Mouse (Mus musculus) kidney, adult 2 months (tissue): ENCODE measurements at regions not wholly inside any gene's neighbourhood (a gene's known extent, or its start where the extent isn't known, plus 50 kb on each side); places are given as distances from the start of the nearest gene placed in this dataset.

Experiments used
- CTCF ChIP-seq: fragments of 200-500 bp; conservative IDR thresholded peaks from 2 replicates; pipeline ENCODE4 v1.5.1; 2011; ENCODE audit warnings: low read depth, mild to moderate bottlenecking, control low read depth, low read length, moderate library complexity, mixed read lengths; ENCODE audit not compliant: insufficient read depth, insufficient read length
- POLR2A ChIP-seq: fragments of 200-500 bp; IDR thresholded peaks from one replicate; pipeline ENCODE4 v1.6.1; 2011; ENCODE audit warnings: low read depth, low read length, control low read depth

- TF ChIP-seq CTCF (no peak), POLR2A (no peak)
Observed at GRCm38 (mm10) chr8:26356801-26357200, 237.5 kb downstream of the Gm45692 start.
